Mouse (Mus musculus): ENCODE data around the gene Olfr862. TPM values are rescaled to one million over a fixed set of nuclear protein-coding genes. Genes with fewer than 3 reads are reported as not detected.

Olfr862 gene
- total RNA-seq (2021), result not detected
- long read RNA-seq, experiment 1, result 0 reads
- long read RNA-seq, experiment 2, result 0 reads

GRCm38 (mm10) chr9:19887904-19888303, at the start of gene Olfr862:
Gene Olfr862, minus strand, starts transcription at chr9:19888004.
- DNase-seq, result no peak

GRCm38 (mm10) chr9:19916565-19916964, 28.8 kb upstream of the Olfr862 start, which contains the start of gene Olfr77:
Gene Olfr77, plus strand, starts transcription at chr9:19916865.
- DNase-seq, result no peak

- no peak for DNase-seq
Measured at GRCm38 (mm10) chr9:19911170-19911569, 23.4 kb upstream of the Olfr862 start.

GRCm38 (mm10) chr9:19849647-19850046, 38.2 kb downstream of the Olfr862 start, which contains the start of gene Olfr860:
Gene Olfr860, minus strand, starts transcription at chr9:19849747.
- no peak for DNase-seq

Other genes starting within 250 kb of the Olfr862 start
- not detected for gene Olfr857, start 178.6 kb downstream of the Olfr862 start, total RNA-seq (2021)
- gene Olfr58, start 107.7 kb downstream of the Olfr862 start, total RNA-seq (2021), result not detected
- gene Olfr859, start 83.1 kb downstream of the Olfr862 start, total RNA-seq (2021), result not detected
- not detected for gene Olfr860, start 38.3 kb downstream of the Olfr862 start, total RNA-seq (2021)
- not detected for gene Olfr77, start 28.9 kb upstream of the Olfr862 start, total RNA-seq (2021)
- gene Olfr866, start 140.0 kb upstream of the Olfr862 start, total RNA-seq (2021), result not detected
- not detected for gene Olfr867, start 169.6 kb upstream of the Olfr862 start, total RNA-seq (2021)
- not detected for gene Olfr868, start 210.6 kb upstream of the Olfr862 start, total RNA-seq (2021)
- gene Olfr869, start 241.0 kb upstream of the Olfr862 start, total RNA-seq (2021), result not detected